Mouse (Mus musculus) duodenum, adult 2 months (tissue): ENCODE results near the gene Cxcl5. TPM values are rescaled to one million over a fixed set of nuclear protein-coding genes. Genes with fewer than 3 reads are reported as not detected.

ENCODE experiments used
- polyA plus RNA-seq: library from polyadenylated mRNA; depleted of rRNA; stranded (reverse); fragments of >200 nt; gene quantifications from 2 replicates; pipeline ENCODE4 v1.2.3, GENCODE M21; 2012; ENCODE audit warnings: low replicate concordance; rRNA removed

The Cxcl5 gene
- 0.31 and 0.96 TPM in 2 replicates for polyA plus RNA-seq

DNA sequence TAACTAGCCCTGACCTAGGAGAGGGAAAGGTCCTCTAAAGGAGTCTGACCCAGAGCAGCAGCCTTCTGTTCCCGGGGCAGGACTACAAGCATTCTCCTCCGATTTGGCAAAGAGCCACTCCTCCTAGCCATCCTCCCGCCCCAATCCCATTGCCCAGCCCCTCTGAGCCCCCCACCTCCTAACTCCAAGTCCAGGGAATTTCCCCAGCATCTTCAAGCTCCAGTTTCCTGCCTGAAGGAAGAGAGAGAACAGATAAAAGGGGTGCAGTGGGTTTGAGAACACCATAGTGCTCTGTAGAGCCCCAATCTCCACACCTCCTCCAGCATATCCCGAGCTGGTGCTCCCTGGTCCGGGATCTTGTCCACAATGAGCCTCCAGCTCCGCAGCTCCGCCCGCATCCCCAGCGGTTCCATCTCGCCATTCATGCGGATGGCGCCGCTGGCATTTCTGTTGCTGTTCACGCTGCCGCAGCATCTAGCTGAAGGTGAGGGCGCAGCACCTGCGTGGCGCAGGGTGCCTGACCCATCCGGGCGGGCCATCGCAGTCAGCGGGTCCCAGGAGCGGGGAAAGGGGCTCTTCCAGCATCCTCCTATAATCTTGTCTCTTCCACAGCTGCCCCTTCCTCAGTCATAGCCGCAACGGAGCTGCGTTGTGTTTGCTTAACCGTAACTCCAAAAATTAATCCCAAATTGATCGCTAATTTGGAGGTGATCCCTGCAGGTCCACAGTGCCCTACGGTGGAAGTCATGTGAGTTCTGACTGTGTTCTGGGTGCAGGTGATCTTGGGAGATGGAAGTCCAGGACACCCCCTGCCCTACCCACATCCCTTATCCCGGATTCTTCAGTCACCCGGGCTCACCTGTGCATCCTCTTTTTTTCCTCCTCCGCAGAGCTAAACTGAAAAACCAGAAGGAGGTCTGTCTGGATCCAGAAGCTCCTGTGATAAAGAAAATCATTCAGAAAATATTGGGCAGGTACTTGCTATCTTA lies at the start of gene Cxcl5:
Gene Cxcl5 (plus strand): TSS at position 284 of the 989 bp plus-strand sequence.

DNA sequence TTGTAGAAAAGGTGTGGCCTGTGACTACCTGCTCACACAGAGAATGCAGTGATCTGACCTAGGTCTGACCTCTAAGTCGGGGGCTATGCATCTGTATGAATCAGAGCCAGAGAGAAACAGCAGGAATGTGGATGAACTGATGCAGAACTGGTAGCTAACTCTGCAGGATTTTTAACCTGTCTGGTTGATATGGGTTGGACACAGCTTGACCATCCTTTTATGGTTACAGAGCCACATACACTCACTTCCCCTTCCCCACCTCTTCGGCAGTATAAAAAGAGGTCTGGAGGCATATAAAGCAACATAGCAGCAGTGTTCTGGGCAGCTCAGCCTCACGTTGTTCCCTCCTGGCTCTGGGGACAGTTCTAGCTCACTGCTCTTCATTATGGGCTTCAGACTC lies 9.1 kb downstream of the Cxcl5 start, which contains the start of gene Ppbp:
Gene Ppbp (plus strand): TSS at position 301 of the 400 bp plus-strand sequence.

DNA sequence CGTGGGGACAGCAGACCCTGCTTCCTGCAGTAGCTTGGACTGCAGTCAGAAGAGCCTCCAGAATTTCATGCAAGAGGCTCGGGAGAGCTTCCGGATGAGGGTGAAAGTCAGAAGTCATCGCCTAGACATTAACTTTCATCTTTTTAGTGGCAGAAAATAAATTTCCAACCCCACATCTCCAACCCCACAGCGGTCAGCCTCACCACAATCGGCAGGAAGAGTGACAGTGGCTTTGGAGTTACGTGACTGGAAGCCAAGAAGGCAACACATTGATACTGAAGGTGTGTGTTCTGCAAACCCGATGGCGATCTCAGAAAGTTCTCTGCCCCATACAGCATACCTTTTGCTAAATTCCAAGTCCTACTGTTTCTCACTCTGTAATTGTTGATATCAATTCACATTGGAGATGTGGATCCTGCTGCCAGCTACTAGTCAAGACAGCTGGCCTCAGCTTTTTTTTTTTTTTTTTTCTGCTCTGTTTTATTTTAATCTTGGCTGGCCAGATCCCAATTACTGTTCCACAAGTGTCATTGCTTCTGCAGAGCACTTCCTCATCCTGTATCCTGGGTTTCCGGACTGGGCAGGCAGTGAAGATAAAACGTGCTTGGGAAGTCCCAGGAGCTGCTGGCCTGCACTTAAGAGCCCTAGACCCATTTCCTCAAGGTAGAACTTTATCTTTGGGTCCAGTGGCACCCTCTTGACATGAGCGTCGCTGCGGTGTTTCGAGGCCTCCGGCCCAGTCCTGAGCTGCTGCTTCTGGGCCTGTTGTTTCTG lies 12.9 kb downstream of the Cxcl5 start, which contains the start of gene Pf4:
Gene Pf4 (plus strand): TSS at position 556 of the 774 bp plus-strand sequence.

DNA sequence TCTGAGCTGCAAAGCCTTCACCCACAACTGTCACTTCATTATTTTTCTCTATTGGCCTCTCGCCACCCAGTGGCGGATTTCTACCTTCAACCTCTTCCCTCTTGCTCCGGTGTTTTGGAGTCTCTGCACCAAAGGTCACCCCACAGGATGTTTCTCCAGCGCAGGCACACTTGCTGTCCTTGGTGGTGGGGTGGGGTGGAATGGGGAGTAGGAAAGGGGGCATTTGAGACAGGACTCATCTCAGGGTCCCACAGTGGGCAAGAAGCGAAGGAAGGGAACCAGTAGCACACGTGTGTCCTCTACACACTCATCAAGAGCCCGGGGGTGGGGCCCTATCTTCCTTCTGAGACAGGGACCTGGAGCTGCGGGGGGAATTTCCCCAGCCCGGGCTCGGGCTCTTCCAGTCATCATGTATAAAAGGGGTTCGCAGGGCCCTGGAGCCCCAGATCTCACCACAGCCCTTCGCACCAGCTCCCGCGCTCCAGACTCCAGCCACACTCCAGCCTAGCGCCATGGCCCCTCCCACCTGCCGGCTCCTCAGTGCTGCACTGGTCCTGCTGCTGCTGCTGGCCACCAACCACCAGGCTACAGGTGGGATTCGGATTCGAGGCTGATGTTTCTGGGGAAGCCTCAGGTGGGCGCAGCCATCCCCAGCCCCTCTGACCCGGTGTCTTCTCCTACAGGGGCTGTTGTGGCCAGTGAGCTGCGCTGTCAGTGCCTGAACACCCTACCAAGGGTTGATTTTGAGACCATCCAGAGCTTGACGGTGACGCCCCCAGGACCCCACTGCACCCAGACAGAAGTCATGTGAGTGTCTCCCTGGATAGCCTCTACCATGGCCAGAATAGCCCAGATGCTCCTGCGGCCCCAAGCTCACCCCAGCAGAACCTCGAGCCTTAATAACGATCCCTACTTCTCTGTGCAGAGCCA lies 26.8 kb downstream of the Cxcl5 start, which contains the start of gene Cxcl3:
Gene Cxcl3 (plus strand): TSS at position 445 of the 930 bp plus-strand sequence.

DNA sequence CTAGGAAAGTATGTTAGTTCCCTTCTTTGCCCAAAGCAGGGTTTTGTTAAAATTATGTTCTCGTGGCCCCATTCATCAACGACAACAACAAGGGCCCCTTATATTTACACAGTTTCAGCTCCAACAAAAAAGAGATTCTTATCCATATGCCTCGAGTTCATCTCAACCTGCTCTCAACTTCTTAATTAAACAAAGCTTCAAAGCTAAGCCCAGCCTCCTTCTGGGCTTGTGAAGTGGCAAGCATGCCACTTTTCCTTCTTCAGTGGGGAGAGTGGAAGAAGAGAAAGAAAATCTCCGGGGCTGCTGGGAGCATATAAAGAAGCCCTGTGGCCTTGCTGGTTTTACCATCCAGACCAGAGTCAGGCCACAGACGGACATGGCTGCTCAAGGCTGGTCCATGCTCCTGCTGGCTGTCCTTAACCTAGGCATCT lies 35.0 kb downstream of the Cxcl5 start, which contains the start of gene Cxcl15:
Gene Cxcl15 (plus strand): TSS at position 340 of the 431 bp plus-strand sequence.

Other genes starting within 250 kb of the Cxcl5 start
- not detected in 2 replicates for gene Afm, start 240.4 kb upstream of the Cxcl5 start, polyA plus RNA-seq
- not detected in 2 replicates for gene 5830473C10Rik, start 198.3 kb upstream of the Cxcl5 start, polyA plus RNA-seq
- 2.8 and 3.3 TPM in 2 replicates for gene Rassf6, start 118.7 kb upstream of the Cxcl5 start, polyA plus RNA-seq
- gene Ppbp, start 9.2 kb downstream of the Cxcl5 start, polyA plus RNA-seq = 0.28 TPM in 2 replicates
- gene Pf4, start 13.1 kb downstream of the Cxcl5 start, polyA plus RNA-seq = 4.6 and 10.1 TPM in 2 replicates
- 0.09 and 0.56 TPM in 2 replicates for gene Cxcl3, start 26.7 kb downstream of the Cxcl5 start, polyA plus RNA-seq
- gene Cxcl15, start 35.2 kb downstream of the Cxcl5 start, polyA plus RNA-seq = not detected in 2 replicates
- 0.92 and 2.2 TPM in 2 replicates for gene Cxcl1, start 131.9 kb downstream of the Cxcl5 start, polyA plus RNA-seq
- gene Cxcl2, start 144.5 kb downstream of the Cxcl5 start, polyA plus RNA-seq = 0.04 and 2.0 TPM in 2 replicates
- 28.6 and 61.9 TPM in 2 replicates for gene Mthfd2l, start 171.8 kb downstream of the Cxcl5 start, polyA plus RNA-seq